Mouse (Mus musculus) liver (tissue): ENCODE measurements around the gene Six2.

Experiments used
- DNase-seq: peaks from one replicate; pipeline ENCODE4 v3.0.0-alpha.2; 2020; ENCODE audit warnings: mixed read lengths

Six2 gene

DNA sequence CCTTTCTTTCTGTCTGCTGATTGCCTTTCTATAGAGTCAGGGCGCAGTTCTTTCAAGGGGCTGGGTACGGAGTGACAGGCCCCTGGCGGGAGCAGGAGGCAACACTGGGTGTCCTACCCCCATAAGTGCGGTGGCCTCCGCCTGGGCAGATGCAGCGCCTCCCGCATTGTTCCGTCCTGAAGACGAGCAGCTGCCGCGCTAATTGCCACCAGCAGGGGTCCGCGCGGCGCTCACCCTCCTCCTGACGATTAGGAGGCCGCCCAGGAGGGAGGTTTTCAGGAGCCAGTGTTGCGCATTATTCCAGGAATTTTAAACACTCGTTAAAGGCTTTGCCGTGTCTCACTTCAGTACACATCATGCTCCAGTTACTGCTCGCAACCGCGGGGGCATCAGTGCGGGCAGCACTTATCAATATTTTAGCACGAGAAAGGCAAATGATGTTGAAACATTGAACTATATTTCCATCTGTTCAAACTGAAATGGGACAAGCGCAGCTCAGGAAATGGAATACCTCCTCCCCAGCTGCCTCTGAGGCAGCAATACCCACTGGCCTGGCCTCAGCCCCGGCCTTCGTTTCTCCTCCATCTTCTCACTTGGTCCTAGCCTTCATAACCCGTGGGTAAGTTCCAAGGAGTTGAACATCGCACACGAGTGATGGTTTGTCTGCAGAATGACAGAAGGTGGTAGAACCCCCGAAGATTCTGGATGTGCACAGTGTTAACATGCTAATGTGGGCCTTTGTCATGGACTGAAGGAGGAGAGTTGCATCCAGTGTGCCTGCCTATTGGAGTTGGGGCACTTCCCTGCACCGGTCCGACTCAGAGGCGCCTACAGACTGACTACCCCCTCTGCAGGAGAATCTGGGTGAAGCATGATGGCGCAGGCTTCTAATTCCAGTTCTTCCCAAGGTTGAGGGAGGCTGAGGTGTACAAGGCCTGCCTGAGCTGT is 42.1 kb downstream of the Six2 start:
- peak; percentile 39 for DNase-seq

DNA sequence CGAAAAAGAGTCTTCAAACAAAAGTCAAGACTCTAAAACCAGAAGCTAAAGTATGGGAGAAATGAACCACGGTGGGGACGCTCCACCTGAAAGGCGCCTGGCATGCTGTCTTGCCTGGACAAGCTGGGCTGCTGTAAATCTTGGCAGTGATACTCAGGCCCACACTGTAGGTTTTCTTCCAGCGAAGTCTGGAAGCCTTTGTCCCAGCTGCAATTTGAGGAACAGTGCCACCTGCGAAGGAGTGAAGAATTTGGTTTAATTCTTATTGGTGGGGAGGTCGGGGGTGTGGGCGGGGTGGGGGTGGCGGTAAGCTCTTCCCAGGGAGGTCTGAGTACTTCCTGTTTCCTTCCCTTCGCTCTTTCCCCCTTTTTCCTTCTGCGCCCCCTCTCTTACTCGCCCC is 42.8 kb downstream of the Six2 start:
- DNase-seq, result no peak

DNA sequence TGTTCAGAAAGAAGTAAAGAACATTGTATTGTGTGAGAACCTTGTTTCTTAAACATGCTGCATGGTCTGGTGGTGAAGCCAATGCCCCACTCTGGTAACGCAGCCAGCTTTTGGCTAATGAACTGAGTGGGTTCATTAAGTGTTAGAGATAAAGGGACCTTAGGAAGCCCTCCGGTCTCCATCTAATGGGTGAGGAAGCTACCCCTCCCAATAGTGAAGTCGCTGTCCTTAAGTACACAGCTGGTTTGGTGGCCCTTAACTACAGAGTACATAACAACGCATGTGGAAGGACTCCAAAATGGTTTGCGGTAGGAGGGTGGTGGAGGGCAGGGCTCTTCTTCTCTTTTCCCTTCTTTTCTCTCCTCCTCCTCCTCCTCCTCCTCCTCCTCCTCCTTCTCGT is 50.2 kb downstream of the Six2 start:
- DNase-seq, result no peak
